Mouse (Mus musculus) spleen, adult 12 weeks (tissue): ENCODE results near the gene Zscan25.
A peak's percentile ranks its signal among the peaks of the same experiment; 100 is the strongest.
"Not testable (repeated sequence)": the region's sequence is repeated elsewhere in the genome, so short reads cannot be mapped to it uniquely, and the experiment has no call there.

ENCODE experiments used
- DNase-seq: peaks from one replicate; pipeline ENCODE4 v3.0.0; 2022; ENCODE audit warnings: low spot score

Gene Zscan25

GRCm38 (mm10) chr5:145280371-145281143 is at the start of gene Zscan25:
Gene Zscan25 (plus strand): TSS chr5:145280500.
- DNase-seq = peak; percentile 79

DNA sequence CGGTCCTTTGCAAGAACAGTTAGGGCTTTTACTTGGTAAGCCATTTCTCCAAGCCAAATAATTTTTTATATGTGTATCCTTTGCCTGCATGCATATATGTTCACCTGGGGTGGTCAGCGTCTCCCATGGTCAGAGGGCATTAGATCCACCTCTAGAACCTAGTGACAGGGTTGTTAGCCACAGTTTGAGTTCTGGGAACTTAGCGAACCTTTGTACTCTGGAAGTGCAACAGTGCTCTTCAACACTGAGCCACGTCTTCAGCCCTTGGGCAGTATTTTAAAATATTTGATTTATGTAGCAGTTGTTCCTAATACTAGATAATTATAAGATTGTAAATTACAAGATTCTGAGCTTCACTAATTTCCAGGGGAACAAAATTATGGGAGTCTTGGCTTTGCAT is 49.7 kb upstream of the Zscan25 start:
- DNase-seq = no peak

- DNase-seq = peak; percentile 95
Observed at GRCm38 (mm10) chr5:145231367-145231871, 48.9 kb upstream of the Zscan25 start, which contains the start of gene Zfp655. Gene Zfp655 (plus strand): TSS chr5:145231715.

- no peak for DNase-seq
Observed at GRCm38 (mm10) chr5:145231893-145232411, 48.3 kb upstream of the Zscan25 start.

GRCm38 (mm10) chr5:145234636-145235035 is 45.7 kb upstream of the Zscan25 start:
- DNase-seq = no peak

DNA sequence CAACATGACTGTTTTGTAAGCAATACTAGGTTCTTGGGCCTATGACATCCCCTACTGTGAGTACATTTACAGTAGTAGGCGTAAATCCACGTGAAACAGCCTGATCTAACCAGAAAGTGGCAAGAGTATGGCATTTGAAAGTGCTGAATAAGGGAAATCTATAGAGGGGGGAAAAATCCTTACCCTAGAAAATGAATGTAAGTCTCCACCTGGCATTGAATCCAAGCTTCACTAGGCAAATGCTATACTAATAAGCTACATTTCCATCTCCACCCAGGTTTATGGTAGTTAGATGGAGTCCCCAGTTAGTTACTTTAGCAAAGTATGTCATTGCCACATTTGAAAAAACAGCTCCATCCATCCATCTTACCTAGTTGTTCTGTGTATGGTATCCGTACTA is 30.8 kb upstream of the Zscan25 start:
- no peak for DNase-seq

- DNase-seq = not testable (repeated sequence)
Observed at GRCm38 (mm10) chr5:145273568-145273967, 6.7 kb upstream of the Zscan25 start.

- DNase-seq = no peak
Observed at GRCm38 (mm10) chr5:145279948-145280347, 352 bp upstream of the Zscan25 start.

DNA sequence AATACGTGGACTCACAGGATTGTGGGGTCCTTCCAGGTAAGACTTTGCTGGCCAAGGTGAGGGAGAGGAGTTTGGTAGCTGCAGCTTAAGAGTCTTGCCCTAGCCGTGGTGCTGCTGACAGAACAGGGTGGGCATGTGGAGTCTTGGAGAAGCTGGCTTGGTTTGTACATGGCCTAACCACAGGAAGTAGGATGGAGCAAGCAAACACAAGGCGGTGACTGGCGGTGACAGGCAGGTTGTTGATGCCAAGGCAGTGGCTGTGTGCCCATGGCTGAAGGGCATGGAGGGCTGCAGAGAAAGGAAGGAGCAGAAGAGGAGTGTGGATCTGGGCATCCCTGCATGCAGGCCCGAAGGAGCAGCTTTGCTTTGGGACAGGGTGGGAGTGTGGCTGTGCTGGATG is 8.1 kb downstream of the Zscan25 start:
- no peak for DNase-seq

DNA sequence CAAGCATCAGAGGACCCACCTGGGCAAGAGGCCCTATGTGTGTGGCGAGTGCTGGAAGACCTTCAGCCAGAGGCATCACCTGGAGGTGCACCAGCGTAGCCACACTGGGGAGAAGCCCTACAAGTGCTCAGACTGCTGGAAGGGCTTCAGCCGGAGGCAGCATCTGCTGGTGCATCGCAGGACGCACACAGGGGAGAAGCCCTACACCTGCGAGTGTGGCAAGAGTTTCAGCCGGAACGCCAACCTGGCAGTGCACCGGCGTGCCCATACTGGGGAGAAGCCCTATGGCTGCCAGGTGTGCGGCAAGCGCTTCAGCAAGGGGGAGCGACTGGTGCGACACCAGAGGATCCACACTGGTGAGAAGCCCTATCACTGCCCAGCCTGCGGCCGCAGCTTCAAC is 10.4 kb downstream of the Zscan25 start:
- no peak for DNase-seq

GRCm38 (mm10) chr5:145292398-145292797 is 12.1 kb downstream of the Zscan25 start:
- DNase-seq = no peak

GRCm38 (mm10) chr5:145300469-145300868 is 20.2 kb downstream of the Zscan25 start:
- no peak for DNase-seq

GRCm38 (mm10) chr5:145301796-145302195 is 21.5 kb downstream of the Zscan25 start:
- DNase-seq = not testable (repeated sequence)

- DNase-seq = no peak
Observed at GRCm38 (mm10) chr5:145302424-145302823, 22.1 kb downstream of the Zscan25 start.

DNA sequence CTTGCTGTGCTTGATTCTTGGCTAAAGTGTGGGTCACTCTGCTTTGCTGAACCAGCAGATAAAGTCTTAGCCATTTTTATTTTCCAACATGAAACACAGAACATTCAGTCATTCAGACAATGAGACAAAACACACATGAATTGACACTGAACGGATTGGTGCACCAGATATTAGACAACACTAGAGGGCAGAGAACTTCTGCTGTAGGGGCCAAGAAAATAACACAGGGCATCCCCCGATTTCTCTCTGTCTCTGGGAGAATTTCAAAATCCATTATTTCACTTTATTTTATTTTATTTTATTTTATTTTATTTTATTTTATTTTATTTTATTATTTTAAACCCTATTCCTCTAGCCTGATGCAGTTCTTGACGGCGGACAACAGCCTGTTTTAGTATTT is 26.7 kb downstream of the Zscan25 start:
- not testable (repeated sequence) for DNase-seq

DNA sequence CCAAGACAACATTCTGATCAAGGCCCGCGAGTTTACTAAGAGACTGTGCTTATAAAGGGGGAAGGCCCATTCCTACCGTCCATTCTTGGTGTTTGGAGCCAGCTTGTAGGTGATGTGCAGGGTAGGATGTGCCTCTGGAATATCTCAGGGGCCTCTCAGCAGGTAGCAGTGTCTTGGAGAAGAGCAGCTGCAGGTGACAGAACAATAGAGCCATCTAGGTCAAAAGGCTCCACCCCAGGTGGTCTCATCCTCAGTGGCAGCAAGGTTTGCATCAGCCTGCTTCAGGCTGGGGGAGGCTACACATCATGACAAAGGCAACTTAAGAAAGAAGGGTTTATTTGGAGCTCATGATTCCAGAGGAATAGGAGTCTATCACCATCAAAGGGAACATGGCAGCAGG is 27.5 kb downstream of the Zscan25 start:
- not testable (repeated sequence) for DNase-seq

GRCm38 (mm10) chr5:145313845-145314244 is 33.5 kb downstream of the Zscan25 start:
- DNase-seq = no peak

- no peak for DNase-seq
Observed at GRCm38 (mm10) chr5:145317141-145317540, 36.8 kb downstream of the Zscan25 start.

DNA sequence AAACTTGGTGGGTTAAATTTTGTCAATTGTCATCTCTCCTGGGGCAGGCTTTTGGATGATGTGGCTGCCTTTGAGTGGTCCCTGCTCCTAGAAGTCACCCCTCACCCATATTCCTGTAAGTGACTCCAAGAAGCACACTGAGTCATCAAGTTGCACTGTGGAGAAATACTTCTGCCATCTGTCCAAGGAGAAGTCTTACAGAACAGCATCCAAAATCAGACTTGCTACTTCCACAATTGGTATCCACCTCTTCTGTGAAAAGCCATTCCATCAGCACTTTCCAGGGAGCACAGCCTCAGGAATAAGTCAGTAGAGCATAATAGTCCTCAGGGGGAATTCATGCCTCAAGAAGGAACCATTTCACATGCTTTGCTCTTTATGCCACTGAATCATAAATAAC is 58.5 kb downstream of the Zscan25 start:
- not testable (repeated sequence) for DNase-seq
